Mouse (Mus musculus) MEL (cell line): ENCODE measurements at regions not wholly inside any gene's neighbourhood (a gene's known extent, or its start where the extent isn't known, plus 50 kb on each side); places are given as distances from the start of the nearest gene placed in this dataset.

Experiments
- DNase-seq: peaks from one replicate; pipeline ENCODE4 v3.0.0; 2011; ENCODE audit warnings: low read depth, low spot score
- H3K27ac ChIP-seq: 2 replicates; pipeline ENCODE4 v1.5.1; 2012; ENCODE audit warnings: low read depth, mild to moderate bottlenecking, control low read depth, low read length, moderate library complexity; ENCODE audit not compliant: control insufficient read depth
- H3K27me3 ChIP-seq, 2 experiments: fragments of 150-350 bp in 1 of 2; sonication (generic) in 1 of 2; 2 replicates each; pipeline ENCODE4 v1.6.1; 2012; ENCODE audit warnings: low read length in 2 of 2, mild to moderate bottlenecking in 2 of 2, improper control_type of control experiment in 1 of 2, moderate library complexity in 1 of 2; ENCODE audit not compliant: insufficient read depth in 2 of 2, control insufficient read depth in 1 of 2
- H3K36me3 ChIP-seq, 2 experiments: 2 replicates each; pipeline ENCODE4 v1.6.1; 2012 to 2014; ENCODE audit warnings: low read length in 2 of 2, improper control_type of control experiment in 1 of 2, inconsistent platforms in 1 of 2, mild to moderate bottlenecking in 1 of 2; ENCODE audit not compliant: insufficient read depth in 2 of 2, control insufficient read depth in 1 of 2
- H3K4me1 ChIP-seq, 2 experiments: fragments of 150-350 bp in 1 of 2; sonication (generic) in 1 of 2; 2 replicates each; pipeline ENCODE4 v1.6.1; 2012; ENCODE audit warnings: low read length in 2 of 2, improper control_type of control experiment in 1 of 2, mild to moderate bottlenecking in 1 of 2; ENCODE audit not compliant: insufficient read depth in 2 of 2, control insufficient read depth in 1 of 2
- H3K4me3 ChIP-seq, 2 experiments: fragments of 150-350 bp in 1 of 2; sonication (generic) in 1 of 2; 2 replicates each; pipeline ENCODE4 v1.5.1; 2012; ENCODE audit warnings: low read depth in 2 of 2, low read length in 2 of 2, mild to moderate bottlenecking in 2 of 2, moderate library complexity in 2 of 2, control low read depth in 1 of 2, improper control_type of control experiment in 1 of 2; ENCODE audit not compliant: control insufficient read depth in 1 of 2, insufficient read depth in 1 of 2
- H3K79me2 ChIP-seq: 2 replicates; pipeline ENCODE4 v1.6.1; 2012; ENCODE audit warnings: mild to moderate bottlenecking, low read length, moderate library complexity; ENCODE audit not compliant: control insufficient read depth, poor library complexity, insufficient read depth
- H3K9ac ChIP-seq: 2 replicates; pipeline ENCODE4 v1.6.1; 2012; ENCODE audit warnings: low read depth, mild to moderate bottlenecking, control low read depth, low read length, moderate library complexity; ENCODE audit not compliant: control insufficient read depth, poor library complexity, severe bottlenecking
- H3K9me3 ChIP-seq: fragments of 150-350 bp; sonication (generic); replicated peaks from 2 replicates; pipeline ENCODE4 v1.6.1; 2012; ENCODE audit warnings: mild to moderate bottlenecking, low read length, improper control_type of control experiment, moderate library complexity; ENCODE audit not compliant: insufficient read depth
- BHLHE40 ChIP-seq: IDR thresholded peaks from 2 replicates; pipeline ENCODE4 v1.6.1; 2012; ENCODE audit warnings: low read depth, mild to moderate bottlenecking, inconsistent platforms, low read length, improper control_type of control experiment, borderline replicate concordance
- CTCF ChIP-seq, 3 experiments: IDR thresholded peaks in 2 of 3; conservative IDR thresholded peaks in 1 of 3; 2 replicates each; pipeline ENCODE4 v1.5.1; 2011 to 2012; ENCODE audit warnings: low read length in 3 of 3, low read depth in 2 of 3, mild to moderate bottlenecking in 2 of 3, improper control_type of control experiment in 1 of 3, inconsistent platforms in 1 of 3, mixed read lengths in 1 of 3, moderate library complexity in 1 of 3; ENCODE audit not compliant: control insufficient read depth in 1 of 3, insufficient read depth in 1 of 3, poor library complexity in 1 of 3, severe bottlenecking in 1 of 3
- E2F4 ChIP-seq: IDR thresholded peaks from 2 replicates; pipeline ENCODE4 v1.6.1; 2011; ENCODE audit warnings: low read depth, low read length, improper control_type of control experiment, borderline replicate concordance
- GATA1 ChIP-seq: IDR thresholded peaks from 2 replicates; pipeline ENCODE4 v1.6.1; 2011; ENCODE audit warnings: low read depth, low read length, improper control_type of control experiment
- JUND ChIP-seq: IDR thresholded peaks from 2 replicates; pipeline ENCODE4 v1.6.1; 2011; ENCODE audit warnings: low read depth, mild to moderate bottlenecking, improper control_type of control experiment, low read length
- MXI1 ChIP-seq: IDR thresholded peaks from 2 replicates; pipeline ENCODE4 v1.6.1; 2011; ENCODE audit warnings: mild to moderate bottlenecking, low read depth, low read length, improper control_type of control experiment
- MYB ChIP-seq: IDR thresholded peaks from 2 replicates; pipeline ENCODE4 v1.6.1; 2011; ENCODE audit warnings: mild to moderate bottlenecking, low read depth, low read length, improper control_type of control experiment
- MYC ChIP-seq: IDR thresholded peaks from 2 replicates; pipeline ENCODE4 v1.6.1; 2011; ENCODE audit warnings: low read depth, mild to moderate bottlenecking, low read length, improper control_type of control experiment, moderate library complexity
- POLR2A ChIP-seq, 2 experiments: IDR thresholded peaks; 2 replicates each; pipeline ENCODE4 v1.6.1; 2011 to 2012; ENCODE audit warnings: low read length in 2 of 2, mild to moderate bottlenecking in 2 of 2, control low read depth in 1 of 2, improper control_type of control experiment in 1 of 2, low read depth in 1 of 2, moderate library complexity in 1 of 2; ENCODE audit not compliant: control insufficient read depth in 1 of 2, insufficient read depth in 1 of 2, poor library complexity in 1 of 2
- POLR2AphosphoS2 ChIP-seq: IDR thresholded peaks from 2 replicates; pipeline ENCODE4 v1.6.1; 2011; ENCODE audit warnings: low read length, improper control_type of control experiment
- POLR2AphosphoS5 ChIP-seq: IDR thresholded peaks from 2 replicates; pipeline ENCODE4 v1.6.1; 2012; ENCODE audit warnings: low read depth, borderline replicate concordance, mild to moderate bottlenecking, inconsistent platforms, low read length, moderate library complexity, mixed read lengths
- RAD21 ChIP-seq: IDR thresholded peaks from 2 replicates; pipeline ENCODE4 v1.6.1; 2011; ENCODE audit warnings: mild to moderate bottlenecking, low read depth, low read length, improper control_type of control experiment
- RCOR1 ChIP-seq: IDR thresholded peaks from 2 replicates; pipeline ENCODE4 v1.6.1; 2012; ENCODE audit warnings: low read depth, mild to moderate bottlenecking, inconsistent platforms, low read length, improper control_type of control experiment
- SMC3 ChIP-seq: IDR thresholded peaks from 2 replicates; pipeline ENCODE4 v1.6.1; 2011; ENCODE audit warnings: low read depth, low read length, improper control_type of control experiment
- TAL1 ChIP-seq: IDR thresholded peaks from 2 replicates; pipeline ENCODE4 v1.6.1; 2012; ENCODE audit warnings: mild to moderate bottlenecking, inconsistent platforms, low read length, moderate library complexity, mixed read lengths
- TBP ChIP-seq: IDR thresholded peaks from 2 replicates; pipeline ENCODE4 v1.8.0; 2011; ENCODE audit warnings: low read depth, low read length, improper control_type of control experiment
- TCF12 ChIP-seq: IDR thresholded peaks from 2 replicates; pipeline ENCODE4 v1.6.1; 2014; ENCODE audit warnings: low read depth, mild to moderate bottlenecking, inconsistent platforms, low read length, improper control_type of control experiment, moderate library complexity
- USF2 ChIP-seq, 2 experiments: IDR thresholded peaks; 2 replicates each; pipeline ENCODE4 v1.6.1; 2011 to 2012; ENCODE audit warnings: improper control_type of control experiment in 2 of 2, low read length in 2 of 2, borderline replicate concordance in 1 of 2, inconsistent platforms in 1 of 2, low read depth in 1 of 2, mild to moderate bottlenecking in 1 of 2; ENCODE audit not compliant: insufficient read depth in 1 of 2
- ZC3H11A ChIP-seq: IDR thresholded peaks from 2 replicates; pipeline ENCODE4 v1.6.1; 2012; ENCODE audit warnings: low read depth, mild to moderate bottlenecking, inconsistent platforms, low read length, improper control_type of control experiment
- ZKSCAN1 ChIP-seq: IDR thresholded peaks from 2 replicates; pipeline ENCODE4 v1.6.1; 2012; ENCODE audit warnings: low read depth, mild to moderate bottlenecking, inconsistent platforms, low read length, improper control_type of control experiment, moderate library complexity

DNA sequence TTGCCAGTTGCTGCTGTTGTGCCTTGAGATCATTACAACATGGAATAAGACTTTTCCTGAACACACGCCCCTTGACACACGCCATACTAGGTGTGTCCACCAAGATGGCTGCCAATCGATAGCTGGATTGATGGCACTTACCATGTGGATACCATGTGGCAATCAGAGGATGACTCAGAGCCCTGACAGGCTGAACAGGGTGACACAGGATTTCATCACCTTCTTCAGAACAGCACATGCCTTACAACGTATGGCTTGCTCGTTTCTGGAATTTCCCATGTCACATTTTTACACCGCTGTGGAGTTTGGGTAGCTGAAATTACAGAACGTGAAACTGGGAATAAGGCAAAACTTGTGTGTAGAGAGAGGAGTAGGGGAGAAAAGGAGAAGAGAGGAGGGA lies 92.9 kb downstream of the Psmg1 start:
- Histone ChIP-seq H3K36me3 (peaks cover 0 to 2% of the 10 kb centered on the region in 2 experiments; a peak in 1 of 4 replicates), H3K9me3 (no peaks in the 10 kb centered on the region), H3K4me1 (peaks cover 0 to 20% of the 10 kb centered on the region in 2 experiments; a peak in 2 of 4 replicates), H3K79me2 (no peaks in the 10 kb centered on the region), H3K27ac (peak overlapping the region; percentile 47; the same call in 1 of the 2 replicates), H3K9ac (peak overlapping the region; percentile 14; the same call in 1 of the 2 replicates), H3K27me3 (no peaks in the 10 kb centered on the region), H3K4me3 (no peak overlapping the region)
- no peak for TF ChIP-seq POLR2AphosphoS2
- no peak for TF ChIP-seq MYB
- no peak for TF ChIP-seq TAL1
- 0 out of 2 replicates have a peak, but pooled peaks have one; percentile 35 for TF ChIP-seq MYC
- peak; percentile 36 for DNase-seq

DNA sequence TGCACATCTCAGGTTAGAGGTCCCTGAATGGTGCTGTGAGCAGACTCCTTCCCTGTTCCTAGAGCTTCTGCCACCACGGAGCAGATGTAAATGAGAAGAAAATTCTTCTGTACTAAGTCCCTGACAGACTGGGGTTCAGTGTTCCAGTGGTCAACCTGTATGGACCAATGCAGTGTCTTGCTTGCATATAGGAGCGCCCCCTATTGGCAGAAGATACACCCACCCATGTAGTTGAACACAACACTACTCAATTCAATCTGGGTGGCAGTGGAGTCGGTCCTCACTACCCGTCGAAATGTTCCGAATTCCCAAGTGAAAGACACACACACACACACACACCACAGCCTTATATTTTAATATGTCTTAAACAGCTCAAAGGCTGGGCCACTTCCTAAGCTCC lies 94.6 kb downstream of the Psmg1 start:
- Histone ChIP-seq H3K36me3 (peaks cover 0 to 2% of the 10 kb centered on the region in 2 experiments; a peak in 1 of 4 replicates), H3K4me3 (no peak overlapping the region), H3K27ac (no peak overlapping the region), H3K27me3 (peaks cover 0 to 2% of the 10 kb centered on the region in 2 experiments; a peak in 1 of 4 replicates), H3K79me2 (no peaks in the 10 kb centered on the region), H3K4me1 (peaks cover 0 to 16% of the 10 kb centered on the region in 2 experiments; a peak in 2 of 4 replicates), H3K9ac (no peak overlapping the region), H3K9me3 (no peaks in the 10 kb centered on the region)
- TF ChIP-seq E2F4 (no peak), TCF12 (no peak), SMC3 (peak; percentile 26; the same call in 1 of the 2 replicates), CTCF (IDR thresholded peaks at IDR 0.05 in 2 of 3, conservative IDR thresholded peaks at IDR 0.05 in 1 of 3; ENCODE audit: control insufficient read depth in 1 of 3, insufficient read depth in 1 of 3, low read depth in 2 of 3, low read length in 3 of 3, poor library complexity in 1 of 3, severe bottlenecking in 1 of 3) (peak; percentile 25 to 44 (median 41); a peak in 4 of 6 replicates), POLR2AphosphoS2 (no peak), RAD21 (peak; percentile 21), ZC3H11A (no peak), POLR2AphosphoS5 (no peak), RCOR1 (no peak), TBP (no peak), USF2 (IDR thresholded peaks at IDR 0.05; ENCODE audit: borderline replicate concordance in 1 of 2, insufficient read depth in 1 of 2, low read depth in 1 of 2, low read length in 2 of 2) (no peak), POLR2A (IDR thresholded peaks at IDR 0.05; ENCODE audit: control insufficient read depth in 1 of 2, insufficient read depth in 1 of 2, low read depth in 1 of 2, low read length in 2 of 2, poor library complexity in 1 of 2) (no peak), GATA1 (no peak), MXI1 (no peak), BHLHE40 (no peak), JUND (no peak), ZKSCAN1 (no peak), MYC (no peak)
- DNase-seq = peak; percentile 15
